Mouse (Mus musculus): ENCODE measurements around the gene Htr2a.
A peak's percentile ranks its signal among the peaks of the same experiment; 100 is the strongest.

Gene Htr2a

GRCm38 (mm10) chr14:74640819-74641381 is at the start of gene Htr2a:
Gene Htr2a (plus strand): TSS chr14:74640840.
- peak; percentile 7 to 15 for DNase-seq

GRCm38 (mm10) chr14:74601333-74602087 is 39.1 kb upstream of the Htr2a start:
- DNase-seq = no peak

GRCm38 (mm10) chr14:74602543-74602942 is 38.1 kb upstream of the Htr2a start:
- peak; percentile 72 to 83 for DNase-seq

GRCm38 (mm10) chr14:74603131-74603766 is 37.4 kb upstream of the Htr2a start:
- no peak for DNase-seq

- DNase-seq = no peak
Observed at GRCm38 (mm10) chr14:74611326-74611725, 29.3 kb upstream of the Htr2a start.

GRCm38 (mm10) chr14:74618858-74619257 is 21.8 kb upstream of the Htr2a start:
- peak in 1 of 2 experiments; percentile 15 for DNase-seq

GRCm38 (mm10) chr14:74638071-74638470 is 2.6 kb upstream of the Htr2a start:
- peak; percentile 30 to 35 for DNase-seq

- no peak for DNase-seq
Observed at GRCm38 (mm10) chr14:74641668-74642230, 1.1 kb downstream of the Htr2a start.

- DNase-seq = peak; percentile 89 to 92
Observed at GRCm38 (mm10) chr14:74643296-74643695, 2.7 kb downstream of the Htr2a start.

- no peak for DNase-seq
Observed at GRCm38 (mm10) chr14:74646107-74646793, 5.6 kb downstream of the Htr2a start.

GRCm38 (mm10) chr14:74650001-74650400 is 9.4 kb downstream of the Htr2a start:
- DNase-seq = no peak

GRCm38 (mm10) chr14:74651678-74652077 is 11.0 kb downstream of the Htr2a start:
- DNase-seq = no peak

- DNase-seq = no peak
Observed at GRCm38 (mm10) chr14:74657227-74657626, 16.6 kb downstream of the Htr2a start.

- no peak for DNase-seq
Observed at GRCm38 (mm10) chr14:74659411-74659841, 18.8 kb downstream of the Htr2a start.

- DNase-seq = no peak
Observed at GRCm38 (mm10) chr14:74672137-74673019, 31.7 kb downstream of the Htr2a start.

- DNase-seq = no peak
Observed at GRCm38 (mm10) chr14:74673020-74673350, 32.3 kb downstream of the Htr2a start.

GRCm38 (mm10) chr14:74673584-74673983 is 32.9 kb downstream of the Htr2a start:
- no peak for DNase-seq

GRCm38 (mm10) chr14:74679841-74680240 is 39.2 kb downstream of the Htr2a start:
- no peak for DNase-seq

GRCm38 (mm10) chr14:74684298-74684978 is 43.8 kb downstream of the Htr2a start:
- no peak for DNase-seq

GRCm38 (mm10) chr14:74691963-74692362 is 51.3 kb downstream of the Htr2a start:
- no peak for DNase-seq

GRCm38 (mm10) chr14:74696766-74697165 is 56.1 kb downstream of the Htr2a start:
- no peak for DNase-seq

All from cerebellum, postnatal 14 days (tissue).